Mouse (Mus musculus) T-helper 2 cell (primary cell): ENCODE data around the gene Mettl24.
"Not testable (repeated sequence)": the region's sequence is repeated elsewhere in the genome, so short reads cannot be mapped to it uniquely, and the experiment has no call there.

ENCODE experiments used
- in situ Hi-C: fragments of 300-600 bp; cut with MboI, MseI; formaldehyde crosslinking; loops from one replicate; pipeline ENCODE4 v1.15.1; 2025; ENCODE audit warnings: high pct_unique_total_duplicates

The Mettl24 gene

GRCm38 (mm10) chr10:40737274-40738112 is 54.4 kb downstream of the Mettl24 start:
- in situ Hi-C loops, result no loop called here

GRCm38 (mm10) chr10:40740696-40741095 is 57.6 kb downstream of the Mettl24 start:
- in situ Hi-C loops, result no loop called here

GRCm38 (mm10) chr10:40750293-40751047 is 67.4 kb downstream of the Mettl24 start:
- in situ Hi-C loops, result loop anchor here (5.0 kb wide), 1 partner anchor 108 kb away; no protein-coding TSS in a partner anchor

GRCm38 (mm10) chr10:40751157-40751556 is 68.1 kb downstream of the Mettl24 start:
- in situ Hi-C loops, result loop anchor here (5.0 kb wide), 1 partner anchor 109 kb away; no protein-coding TSS in a partner anchor

- in situ Hi-C loops, result loop anchor here (5.0 kb wide), 1 partner anchor 111 kb away; no protein-coding TSS in a partner anchor
Observed at GRCm38 (mm10) chr10:40753036-40753435, 70.0 kb downstream of the Mettl24 start.

- in situ Hi-C loops, result no loop called here
Observed at GRCm38 (mm10) chr10:40758171-40759010, 75.3 kb downstream of the Mettl24 start.

GRCm38 (mm10) chr10:40759391-40760194 is 76.5 kb downstream of the Mettl24 start:
- in situ Hi-C loops, result not testable (repeated sequence)

GRCm38 (mm10) chr10:40760195-40761009 is 77.3 kb downstream of the Mettl24 start:
- in situ Hi-C loops, result no loop called here

- in situ Hi-C loops, result no loop called here
Observed at GRCm38 (mm10) chr10:40761010-40761752, 78.1 kb downstream of the Mettl24 start.

GRCm38 (mm10) chr10:40762624-40763023 is 79.5 kb downstream of the Mettl24 start:
- in situ Hi-C loops, result no loop called here

GRCm38 (mm10) chr10:40763084-40763720 is 80.1 kb downstream of the Mettl24 start:
- in situ Hi-C loops, result no loop called here

- in situ Hi-C loops, result no loop called here
Observed at GRCm38 (mm10) chr10:40772266-40772665, 89.2 kb downstream of the Mettl24 start.

GRCm38 (mm10) chr10:40775151-40775550 is 92.1 kb downstream of the Mettl24 start:
- in situ Hi-C loops, result no loop called here

GRCm38 (mm10) chr10:40775655-40776054 is 92.6 kb downstream of the Mettl24 start:
- in situ Hi-C loops, result no loop called here

GRCm38 (mm10) chr10:40777171-40777570 is 94.1 kb downstream of the Mettl24 start:
- in situ Hi-C loops, result no loop called here

- in situ Hi-C loops, result no loop called here
Observed at GRCm38 (mm10) chr10:40778472-40778871, 95.4 kb downstream of the Mettl24 start.

- in situ Hi-C loops, result loop anchor here (5.0 kb wide), 1 partner anchor 463 kb away; no protein-coding TSS in a partner anchor
Observed at GRCm38 (mm10) chr10:40790406-40790805, 107.3 kb downstream of the Mettl24 start.

- in situ Hi-C loops, result loop anchor here (5.0 kb wide), 1 partner anchor 465 kb away; no protein-coding TSS in a partner anchor
Observed at GRCm38 (mm10) chr10:40792115-40792514, 109.0 kb downstream of the Mettl24 start.
